Mouse (Mus musculus) liver, postnatal 0 days (tissue): ENCODE measurements around the gene Sh3bp2. TPM values are rescaled to one million over a fixed set of nuclear protein-coding genes. Genes with fewer than 3 reads are reported as not detected.

Experiments
- ATAC-seq: fragments of 200-750 bp; cut with Nextera tagmentation; 2 replicates; pipeline ENCODE4 v1.8.0; 2017; ENCODE audit warnings: mild to moderate bottlenecking, moderate library complexity
- DNase-seq: peaks from one replicate; pipeline ENCODE4 v3.0.0-alpha.2; 2016
- H3K27ac ChIP-seq: fragments of 300-500 bp; sonication (generic); 2 replicates; pipeline ENCODE4 v1.5.1; 2014; ENCODE audit warnings: antibody characterized with exemption, moderate library complexity, mild to moderate bottlenecking, low read depth
- H3K27me3 ChIP-seq: fragments of 300-500 bp; sonication (generic); 2 replicates; pipeline ENCODE4 v1.6.1; 2014; ENCODE audit warnings: low read length, control low read depth, mixed read lengths; ENCODE audit not compliant: insufficient read depth
- H3K36me3 ChIP-seq: fragments of 300-500 bp; sonication (generic); replicated peaks from 2 replicates; pipeline ENCODE4 v1.6.1; 2014; ENCODE audit warnings: mild to moderate bottlenecking, control low read depth, low read length, moderate library complexity, mixed read lengths; ENCODE audit not compliant: insufficient read depth
- H3K4me1 ChIP-seq: fragments of 300-500 bp; sonication (generic); 2 replicates; pipeline ENCODE4 v1.6.1; 2014; ENCODE audit warnings: antibody characterized with exemption, mild to moderate bottlenecking, control low read depth; ENCODE audit not compliant: insufficient read depth
- H3K4me2 ChIP-seq: fragments of 300-500 bp; sonication (generic); 2 replicates; pipeline ENCODE4 v1.6.1; 2014; ENCODE audit warnings: low read depth, mild to moderate bottlenecking, low read length, moderate library complexity, mixed read lengths
- H3K4me3 ChIP-seq: fragments of 300-500 bp; sonication (generic); 2 replicates; pipeline ENCODE4 v1.5.1; 2014; ENCODE audit warnings: low read depth, low read length
- H3K9ac ChIP-seq: fragments of 300-500 bp; sonication (generic); replicated peaks from 2 replicates; pipeline ENCODE4 v1.6.1; 2014; ENCODE audit warnings: mild to moderate bottlenecking, moderate library complexity
- H3K9me3 ChIP-seq: fragments of 300-500 bp; sonication (generic); 2 replicates; pipeline ENCODE4 v1.6.1; 2016; ENCODE audit warnings: mild to moderate bottlenecking, control low read depth, low read length, mixed read lengths
- CTCF ChIP-seq: sonication (generic); IDR thresholded peaks from 2 replicates; pipeline ENCODE4 v1.5.1; 2016; ENCODE audit warnings: antibody characterized with exemption, low read depth
- EP300 ChIP-seq: IDR thresholded peaks from 2 replicates; pipeline ENCODE4 v1.6.1; 2016; ENCODE audit warnings: antibody characterized with exemption, low read depth, mild to moderate bottlenecking
- WGBS: fragments of 180-500 bp; shearing (Covaris S2); extraction: QIAGEN DNeasy Blood & Tissue Kit; methylation state at CpG from one replicate; pipeline ENCODE4 v1.1.7; 2014; ENCODE audit not compliant: insufficient replicate concordance; 5-methylcytosine and 5-hydroxymethylcytosine counted together
- microRNA-seq: library from miRNA; unstranded; fragments of <30 nt; microRNA quantifications from one replicate; pipeline ENCODE4, GENCODE M21; 2016
- polyA plus RNA-seq: library from polyadenylated mRNA; unstranded; fragments of >200 nt; fragmentation: Nextera tagmentation; extraction: Ambion mirVana; gene quantifications from 2 replicates; pipeline ENCODE4 v1.2.1, GENCODE M21; 2015

Sh3bp2 gene
- polyA plus RNA-seq, 1 experiment from 2014 or later, result 7.7 TPM

DNA sequence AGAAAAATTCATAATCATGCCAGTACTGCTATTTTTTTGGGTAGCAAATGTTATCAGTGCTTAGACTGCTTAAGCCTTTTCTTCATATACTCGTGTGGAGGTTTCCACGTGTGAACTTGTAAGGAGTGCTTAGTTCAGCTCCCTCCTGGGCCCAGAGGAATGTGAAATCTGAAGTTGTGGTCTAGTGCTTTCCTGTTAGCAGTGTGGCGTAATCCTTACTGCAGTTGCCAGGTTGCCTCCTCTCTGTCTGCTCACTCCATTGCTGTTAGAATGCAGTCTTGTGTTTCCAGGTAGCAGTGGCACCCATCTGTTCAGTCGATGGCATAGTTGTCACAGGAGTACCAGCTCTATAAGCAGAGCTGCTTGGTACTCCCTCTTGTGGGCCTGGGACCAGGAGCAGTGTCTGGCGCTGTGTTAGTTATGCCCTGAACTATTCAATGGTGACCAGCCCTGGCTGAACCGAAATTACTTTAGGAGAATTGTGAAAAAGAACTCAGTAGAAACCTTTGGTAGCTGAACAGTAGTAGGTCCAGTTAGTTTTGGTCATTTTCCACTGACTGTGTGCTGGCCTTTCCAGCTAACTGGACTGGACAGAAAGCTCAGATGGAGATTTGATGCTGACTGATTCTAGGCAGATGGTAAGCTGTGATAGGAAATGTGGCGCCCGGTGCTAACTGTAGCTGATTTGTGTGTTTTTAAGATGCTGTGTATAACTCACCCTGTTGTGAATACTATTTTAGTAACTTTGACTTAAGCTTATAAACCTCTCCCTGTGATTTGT lies 81.7 kb downstream of the Sh3bp2 start:
- H3K4me2 ChIP-seq, result no peak overlapping the region
- H3K27ac ChIP-seq, result no peak overlapping the region
- DNase-seq, result no peak
- H3K9me3 ChIP-seq, result no peaks in the 10 kb centered on the region
- WGBS, result 71% methylated on average over 8 of the region's 8 CpGs
- H3K27me3 ChIP-seq, result no peaks in the 10 kb centered on the region
- no peak overlapping the region for H3K9ac ChIP-seq
- no peak for ATAC-seq
- TF ChIP-seq CTCF, result no peak
- no peak for TF ChIP-seq EP300
- H3K4me3 ChIP-seq, result no peak overlapping the region
- H3K36me3 ChIP-seq, result peaks cover 78% of the 10 kb centered on the region
- no peaks in the 10 kb centered on the region for H3K4me1 ChIP-seq

DNA sequence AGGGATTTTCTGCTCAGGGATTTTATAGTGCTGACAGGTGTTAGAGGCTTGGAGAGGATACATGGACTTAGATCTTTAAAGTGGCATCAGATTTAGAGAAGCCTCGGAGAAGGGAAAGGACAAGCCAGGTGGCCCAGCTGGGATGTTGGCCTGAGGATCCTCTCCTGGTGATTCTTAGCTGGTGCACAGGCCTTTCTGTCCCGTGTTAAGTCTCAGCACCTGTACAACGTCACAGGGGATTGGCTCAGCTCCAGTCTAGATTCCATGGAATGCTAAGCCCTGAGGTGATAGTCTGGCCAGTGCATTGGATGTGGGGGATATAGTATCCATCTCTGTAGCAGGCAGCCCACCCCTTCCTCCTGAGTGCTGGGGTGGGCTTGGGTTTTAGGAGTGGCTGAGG lies 82.6 kb downstream of the Sh3bp2 start:
- Histone ChIP-seq H3K4me3 (no peak overlapping the region), H3K4me1 (no peaks in the 10 kb centered on the region)

DNA sequence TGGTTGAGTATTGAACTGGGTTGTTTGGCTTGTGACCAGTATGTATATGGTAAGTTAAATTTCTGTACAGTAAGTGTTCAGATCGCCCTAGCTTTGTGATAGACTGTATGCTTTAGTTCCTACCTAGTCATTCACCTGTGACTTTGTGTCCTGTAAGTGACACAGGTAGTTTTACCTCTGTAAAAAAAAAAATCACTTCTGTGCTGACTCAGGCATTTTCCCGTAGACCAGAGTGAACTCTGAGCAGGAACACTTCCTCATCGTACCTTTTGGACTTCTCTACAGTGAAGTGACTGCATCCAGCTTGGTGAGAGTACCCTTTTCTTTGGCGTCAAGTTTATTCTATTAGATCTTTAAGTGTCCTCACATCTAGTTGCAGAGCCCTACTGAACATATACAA lies 84.3 kb downstream of the Sh3bp2 start:
- ATAC-seq (no peak), DNase-seq (no peak)
- Histone ChIP-seq H3K4me3 (no peak overlapping the region), H3K4me1 (no peaks in the 10 kb centered on the region), H3K9me3 (no peaks in the 10 kb centered on the region), H3K4me2 (no peak overlapping the region), H3K9ac (no peak overlapping the region), H3K27ac (no peak overlapping the region), H3K27me3 (no peaks in the 10 kb centered on the region), H3K36me3 (peaks cover 83% of the 10 kb centered on the region)
- 76% methylated on average over 4 of the region's 4 CpGs for WGBS
- TF ChIP-seq EP300 (no peak), CTCF (no peak)

More for the DNA sequence above, 82.6 kb downstream of the Sh3bp2 start:
- Histone ChIP-seq H3K9me3 (no peaks in the 10 kb centered on the region), H3K36me3 (peaks cover 76% of the 10 kb centered on the region), H3K27ac (no peak overlapping the region), H3K9ac (no peak overlapping the region), H3K4me2 (no peak overlapping the region), H3K27me3 (no peaks in the 10 kb centered on the region)
- 91% methylated on average over 3 of the region's 3 CpGs for WGBS
- TF ChIP-seq CTCF (no peak), EP300 (no peak)
- DNase-seq, result no peak
- no peak for ATAC-seq

Small RNA genes lying within 50 kb of the gene (microRNA-seq; reads per million reads assigned to microRNA genes)
- gene Mir7036b, result 2.4 reads per million

Other genes with a start within 250 kb of the Sh3bp2 start
- gene Zfyve28, start 237.4 kb upstream of the Sh3bp2 start, polyA plus RNA-seq, result 0.02 and 0.14 TPM in 2 replicates
- gene Cfap99, start 237.2 kb upstream of the Sh3bp2 start, polyA plus RNA-seq, result not detected in 2 replicates
- gene Rnf4, start 189.5 kb upstream of the Sh3bp2 start, polyA plus RNA-seq, result 60.0 and 60.4 TPM in 2 replicates
- 2.2 and 2.7 TPM in 2 replicates for gene Fam193a, start 155.9 kb upstream of the Sh3bp2 start, polyA plus RNA-seq
- 5.3 and 5.5 TPM in 2 replicates for gene Tnip2, start 11.8 kb upstream of the Sh3bp2 start, polyA plus RNA-seq
- gene Add1, start 47.8 kb downstream of the Sh3bp2 start, polyA plus RNA-seq, result 52.0 and 54.8 TPM in 2 replicates
- 31.1 and 32.7 TPM in 2 replicates for gene Mfsd10, start 111.4 kb downstream of the Sh3bp2 start, polyA plus RNA-seq
- 8.7 and 9.2 TPM in 2 replicates for gene Nop14, start 134.3 kb downstream of the Sh3bp2 start, polyA plus RNA-seq
- gene Grk4, start 134.5 kb downstream of the Sh3bp2 start, polyA plus RNA-seq, result 0.34 and 0.40 TPM in 2 replicates
- 1.9 and 2.3 TPM in 2 replicates for gene Htt, start 235.9 kb downstream of the Sh3bp2 start, polyA plus RNA-seq